Mouse (Mus musculus) mouse embryonic stem cell (cell line): ENCODE results near the gene Gm45716.

Experiments
- in situ Hi-C, 2 experiments: fragments of 300-500 bp; cut with MboI; formaldehyde crosslinking; loops; 1 replicate in 1 of 2; 3 replicates in 1 of 2; pipeline ENCODE4 v1.14.3; 2019 to 2020; ENCODE audit warnings: low sequenced_read_pairs in 2 of 2, low pct_unique_long_range_greater_than_20kb in 1 of 2, mixed read lengths in 1 of 2; ENCODE audit not compliant: unreplicated experiment in 1 of 2

The Gm45716 gene

GRCm38 (mm10) chr11:90195756-90196520 is 8.5 kb downstream of the Gm45716 start:
- in situ Hi-C loops, result loop anchor here in 1 of 2 experiments (25.0 kb wide), 1 partner anchor 416 kb away; no protein-coding TSS in a partner anchor

GRCm38 (mm10) chr11:90196521-90197215 is 9.2 kb downstream of the Gm45716 start:
- in situ Hi-C loops, result loop anchor here in 1 of 2 experiments (25.0 kb wide), 1 partner anchor 416 kb away; no protein-coding TSS in a partner anchor

GRCm38 (mm10) chr11:90198048-90198447 is 10.6 kb downstream of the Gm45716 start:
- in situ Hi-C loops, result loop anchor here in 1 of 2 experiments (25.0 kb wide), 1 partner anchor 414 kb away; no protein-coding TSS in a partner anchor

- in situ Hi-C loops, result no loop called here
Measured at GRCm38 (mm10) chr11:90200826-90201225, 13.3 kb downstream of the Gm45716 start.

GRCm38 (mm10) chr11:90214246-90214645 is 26.8 kb downstream of the Gm45716 start:
- in situ Hi-C loops, result no loop called here

GRCm38 (mm10) chr11:90220022-90220645 is 32.7 kb downstream of the Gm45716 start:
- in situ Hi-C loops, result no loop called here

GRCm38 (mm10) chr11:90220750-90221149 is 33.3 kb downstream of the Gm45716 start:
- in situ Hi-C loops, result no loop called here

- in situ Hi-C loops, result no loop called here
Measured at GRCm38 (mm10) chr11:90224914-90225470, 37.5 kb downstream of the Gm45716 start.

- in situ Hi-C loops, result no loop called here
Measured at GRCm38 (mm10) chr11:90227000-90227922, 39.8 kb downstream of the Gm45716 start.

GRCm38 (mm10) chr11:90228251-90228949 is 40.9 kb downstream of the Gm45716 start:
- in situ Hi-C loops, result no loop called here

- in situ Hi-C loops, result no loop called here
Measured at GRCm38 (mm10) chr11:90229800-90230199, 42.3 kb downstream of the Gm45716 start.

- in situ Hi-C loops, result no loop called here
Measured at GRCm38 (mm10) chr11:90230671-90231070, 43.2 kb downstream of the Gm45716 start.

GRCm38 (mm10) chr11:90231631-90232030 is 44.1 kb downstream of the Gm45716 start:
- in situ Hi-C loops, result no loop called here

GRCm38 (mm10) chr11:90232685-90233084 is 45.2 kb downstream of the Gm45716 start:
- in situ Hi-C loops, result no loop called here

- in situ Hi-C loops, result no loop called here
Measured at GRCm38 (mm10) chr11:90235221-90235620, 47.7 kb downstream of the Gm45716 start.

- in situ Hi-C loops, result no loop called here
Measured at GRCm38 (mm10) chr11:90237616-90238015, 50.1 kb downstream of the Gm45716 start.

- in situ Hi-C loops, result no loop called here
Measured at GRCm38 (mm10) chr11:90238657-90239056, 51.2 kb downstream of the Gm45716 start.
